Comparison of ENCODE assay signal across 17 mouse cellular contexts in the genomic region with DNA sequence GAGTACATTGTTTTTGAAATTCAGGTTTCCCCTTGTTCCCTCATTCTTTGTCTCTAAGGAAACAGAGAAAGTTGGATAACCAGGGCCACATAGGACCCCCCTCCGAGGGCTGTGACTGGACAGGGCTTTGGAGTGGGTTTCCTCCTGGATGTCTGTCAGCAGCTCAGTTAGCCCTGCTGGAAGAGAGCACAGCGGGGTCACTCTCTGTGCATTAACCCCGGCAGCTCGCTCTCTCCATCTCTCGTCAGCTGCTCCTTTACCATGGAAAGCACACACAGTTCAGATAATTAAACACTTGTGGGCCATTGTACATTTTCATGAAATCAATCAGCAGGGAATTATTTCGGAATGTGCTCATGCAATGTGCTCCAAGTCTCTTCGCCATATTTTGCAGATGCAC. TPM values are rescaled to one million over a fixed set of nuclear protein-coding genes. Genes with fewer than 3 reads are reported as not detected.
DNase-seq lines count a peak whose midpoint lies in the region; ATAC-seq lines count a peak whose summit lies in the region.
"Had no signal": no experiment of that assay in that cellular context is flagged by ENCODE, and none has a peak within 500 bp of the region (broad histone marks: within the 10 kb centered on the region; RNA-seq: fewer than 3 reads in every experiment).

No protein-coding gene starts in this region.

- DNase-seq in forebrain, embryonic 11.5 days (ENCODE audit: low spot score), result no peak
- DNase-seq in forebrain, embryonic 14.5 days (ENCODE audit: low spot score), result no peak
- no peak for DNase-seq in lung, postnatal 10 days
- peak; percentile 48 for DNase-seq in embryonic facial prominence, embryonic 14.5 days (ENCODE audit: low spot score)
- DNase-seq in cerebellum, postnatal 4 days (ENCODE audit: low spot score in 2 of 2), result no peak
- DNase-seq: cerebellum, adult 2 months; kidney, postnatal 36 days; left cerebral cortex, postnatal 4 days had no signal

- 0 out of 2 replicates have a peak overlapping the region, but pooled peaks have one; percentile 5 for H3K9ac ChIP-seq in forebrain, embryonic 11.5 days (ENCODE audit: low read length)
- no peak overlapping the region for H3K9ac ChIP-seq in forebrain, embryonic 14.5 days (ENCODE audit: low read length)
- no peak overlapping the region for H3K9ac ChIP-seq in lung, embryonic 16.5 days (ENCODE audit: low read length)
- no peak overlapping the region for H3K9ac ChIP-seq in embryonic facial prominence, embryonic 14.5 days (ENCODE audit: low read depth, low read length)
- H3K9ac ChIP-seq in midbrain, embryonic 15.5 days, result no peak overlapping the region
- H3K9ac ChIP-seq: liver, embryonic 14.5 days had no signal

- H3K36me3 ChIP-seq in forebrain, embryonic 11.5 days (ENCODE audit: control insufficient read depth, insufficient read depth, low read length), result no peaks in the 10 kb centered on the region
- H3K36me3 ChIP-seq in forebrain, embryonic 14.5 days (ENCODE audit: control insufficient read depth, insufficient read depth, low read length), result no peaks in the 10 kb centered on the region
- no peaks in the 10 kb centered on the region for H3K36me3 ChIP-seq in lung, embryonic 16.5 days (ENCODE audit: control insufficient read depth, insufficient read depth, low read length)
- H3K36me3 ChIP-seq in embryonic facial prominence, embryonic 14.5 days (ENCODE audit: control insufficient read depth, insufficient read depth, low read length), result no peaks in the 10 kb centered on the region
- no peaks in the 10 kb centered on the region for H3K36me3 ChIP-seq in midbrain, embryonic 15.5 days (replicated peaks)

- peaks cover 8% of the 10 kb centered on the region; the same call in 1 of the 2 replicates for H3K4me1 ChIP-seq in forebrain, embryonic 11.5 days (replicated peaks; ENCODE audit: control insufficient read depth, insufficient read depth, low read length)
- peaks cover 25% of the 10 kb centered on the region for H3K4me1 ChIP-seq in forebrain, embryonic 14.5 days (ENCODE audit: control insufficient read depth, insufficient read depth, low read length)
- peaks cover 26% of the 10 kb centered on the region for H3K4me1 ChIP-seq in lung, embryonic 16.5 days (replicated peaks; ENCODE audit: control insufficient read depth, insufficient read depth, low read length)
- peaks cover 23% of the 10 kb centered on the region for H3K4me1 ChIP-seq in embryonic facial prominence, embryonic 14.5 days (ENCODE audit: control insufficient read depth, insufficient read depth, low read length)
- peaks cover 31% of the 10 kb centered on the region for H3K4me1 ChIP-seq in midbrain, embryonic 15.5 days

- no peaks in the 10 kb centered on the region for H3K27me3 ChIP-seq in forebrain, embryonic 11.5 days (ENCODE audit: control insufficient read depth, insufficient read depth, low read length)
- H3K27me3 ChIP-seq in forebrain, embryonic 14.5 days (replicated peaks; ENCODE audit: control insufficient read depth, insufficient read depth, low read length), result no peaks in the 10 kb centered on the region
- H3K27me3 ChIP-seq in lung, embryonic 16.5 days (ENCODE audit: control insufficient read depth, insufficient read depth, low read depth, low read length), result no peaks in the 10 kb centered on the region
- H3K27me3 ChIP-seq in embryonic facial prominence, embryonic 14.5 days (replicated peaks; ENCODE audit: control insufficient read depth, insufficient read depth, low read length), result no peaks in the 10 kb centered on the region
- no peaks in the 10 kb centered on the region for H3K27me3 ChIP-seq in midbrain, embryonic 15.5 days (replicated peaks)
- H3K27me3 ChIP-seq: Patski had no signal

- peak; percentile 46; the same call in 1 of the 2 replicates for ATAC-seq in forebrain, embryonic 11.5 days (replicated peaks; ENCODE audit: low FRiP score)
- no peak for ATAC-seq in forebrain, embryonic 14.5 days
- ATAC-seq in lung, embryonic 16.5 days (ENCODE audit: low read depth), result peak; percentile 79
- ATAC-seq in embryonic facial prominence, embryonic 14.5 days (ENCODE audit: low read depth), result no peak
- ATAC-seq in midbrain, embryonic 15.5 days (replicated peaks), result no peak
- no peak for ATAC-seq in megakaryocyte-erythroid progenitor cell, adult 5-6 weeks (replicated peaks; ENCODE audit: low FRiP score, low TSS enrichment, poor library complexity, severe bottlenecking)
- ATAC-seq: Patski had no signal

- H3K9me3 ChIP-seq in forebrain, embryonic 11.5 days (ENCODE audit: control insufficient read depth, low read length), result no peaks in the 10 kb centered on the region
- no peaks in the 10 kb centered on the region for H3K9me3 ChIP-seq in forebrain, embryonic 14.5 days (replicated peaks; ENCODE audit: control insufficient read depth, low read length)
- H3K9me3 ChIP-seq in lung, embryonic 16.5 days (ENCODE audit: control insufficient read depth, low read length), result no peaks in the 10 kb centered on the region
- no peaks in the 10 kb centered on the region for H3K9me3 ChIP-seq in embryonic facial prominence, embryonic 14.5 days (ENCODE audit: control insufficient read depth, low read length)
- H3K9me3 ChIP-seq in midbrain, embryonic 15.5 days, result no peaks in the 10 kb centered on the region

- 0 out of 2 replicates have a peak overlapping the region, but pooled peaks have one; percentile 7 for H3K27ac ChIP-seq in forebrain, embryonic 11.5 days (ENCODE audit: low read depth, low read length)
- H3K27ac ChIP-seq in forebrain, embryonic 14.5 days (ENCODE audit: low read depth, low read length), result no peak overlapping the region
- H3K27ac ChIP-seq in lung, embryonic 16.5 days (ENCODE audit: low read length), result peak overlapping the region; percentile 47
- no peak overlapping the region for H3K27ac ChIP-seq in embryonic facial prominence, embryonic 14.5 days (replicated peaks; ENCODE audit: low read depth, low read length)
- H3K27ac ChIP-seq in midbrain, embryonic 15.5 days, result peak overlapping the region; percentile 27; the same call in 1 of the 2 replicates
- H3K27ac ChIP-seq: liver, embryonic 14.5 days had no signal

- no peak overlapping the region for H3K4me2 ChIP-seq in forebrain, embryonic 11.5 days (ENCODE audit: low read depth, low read length, severe bottlenecking)
- no peak overlapping the region for H3K4me2 ChIP-seq in forebrain, embryonic 14.5 days (ENCODE audit: low read length)
- H3K4me2 ChIP-seq in lung, embryonic 16.5 days (ENCODE audit: low read depth, low read length), result no peak overlapping the region
- H3K4me2 ChIP-seq in embryonic facial prominence, embryonic 14.5 days (ENCODE audit: low read depth, low read length), result no peak overlapping the region
- H3K4me2 ChIP-seq in midbrain, embryonic 15.5 days, result no peak overlapping the region

- no peak overlapping the region for H3K4me3 ChIP-seq in forebrain, embryonic 11.5 days (ENCODE audit: low read depth, low read length)
- no peak overlapping the region for H3K4me3 ChIP-seq in forebrain, embryonic 14.5 days (ENCODE audit: low read depth, low read length)
- no peak overlapping the region for H3K4me3 ChIP-seq in lung, embryonic 16.5 days (ENCODE audit: low read length)
- no peak overlapping the region for H3K4me3 ChIP-seq in embryonic facial prominence, embryonic 14.5 days (ENCODE audit: low read depth, low read length)
- H3K4me3 ChIP-seq in midbrain, embryonic 15.5 days, result no peak overlapping the region

- 28% methylated on average over 7 of the region's 7 CpGs for WGBS in forebrain, embryonic 11.5 days
- WGBS in forebrain, embryonic 14.5 days, result 24% methylated on average over 7 of the region's 7 CpGs
- 23% methylated on average over 7 of the region's 7 CpGs for WGBS in lung, embryonic 16.5 days
- 28% methylated on average over 7 of the region's 7 CpGs for WGBS in embryonic facial prominence, embryonic 14.5 days
- WGBS in midbrain, embryonic 15.5 days, result 25% methylated on average over 7 of the region's 7 CpGs

RNA-seq across cellular contexts. Expression of a gene that starts 15.4 kb away (rescaled TPM):
- not detected in 2 replicates for polyA plus RNA-seq in forebrain, embryonic 11.5 days (2014; fragmentation: Nextera tagmentation; extraction: Ambion mirVana)
- not detected in 2 replicates for polyA plus RNA-seq in forebrain, embryonic 14.5 days (2014; fragmentation: Nextera tagmentation; extraction: Ambion mirVana)
- 0.34 and 0.82 TPM in 2 replicates for polyA plus RNA-seq in lung, embryonic 16.5 days (2015; fragmentation: Nextera tagmentation; extraction: Ambion mirVana)
- polyA plus RNA-seq in embryonic facial prominence, embryonic 14.5 days (2014; fragmentation: Nextera tagmentation; extraction: Ambion mirVana), result not detected in 2 replicates
- polyA plus RNA-seq in midbrain, embryonic 15.5 days (2015; fragmentation: Nextera tagmentation; extraction: Ambion mirVana), result not detected in 2 replicates
- not detected in 2 replicates for total RNA-seq in megakaryocyte-erythroid progenitor cell, adult 5-6 weeks (2014; fragmentation: Nextera tagmentation)
- total RNA-seq in megakaryocyte-erythroid progenitor cell, adult 5-6 weeks (2017), result not detected in 2 replicates
- total RNA-seq: gastrocnemius, postnatal 4 days; layer of hippocampus, postnatal 25 days; left cerebral cortex, postnatal 4 days had no signal
- polyA plus RNA-seq: cerebellum, adult 2 months; heart, embryonic 14.5 days; liver, embryonic 14.5 days; neural tube, embryonic 14.5 days; Patski had no signal

Comparison
In these comparisons a context has a peak if more than half of its experiments do, and no peak if none do; other contexts are left out.
1. ATAC-seq: peak in forebrain, embryonic 11.5 days (single experiment) and lung, embryonic 16.5 days (single experiment); none in forebrain, embryonic 14.5 days (single experiment), embryonic facial prominence, embryonic 14.5 days (single experiment), midbrain, embryonic 15.5 days (single experiment) and megakaryocyte-erythroid progenitor cell, adult 5-6 weeks (single experiment).
2. H3K27ac ChIP-seq: peak in forebrain, embryonic 11.5 days (single experiment), lung, embryonic 16.5 days (single experiment) and midbrain, embryonic 15.5 days (single experiment); none in forebrain, embryonic 14.5 days (single experiment) and embryonic facial prominence, embryonic 14.5 days (single experiment).